Mouse (Mus musculus) CD8-positive naive resting alpha-beta T cell, adult 2 months (primary cell): ENCODE data around the gene Gm5134.
A peak's percentile ranks its signal among the peaks of the same experiment; 100 is the strongest.

Experiments
- DNase-seq, 2 experiments: peaks; one replicate each; pipeline ENCODE4 v3.0.0; 2022; ENCODE audit warnings: low read depth in 2 of 2, low spot score in 2 of 2

Gm5134 gene

DNA sequence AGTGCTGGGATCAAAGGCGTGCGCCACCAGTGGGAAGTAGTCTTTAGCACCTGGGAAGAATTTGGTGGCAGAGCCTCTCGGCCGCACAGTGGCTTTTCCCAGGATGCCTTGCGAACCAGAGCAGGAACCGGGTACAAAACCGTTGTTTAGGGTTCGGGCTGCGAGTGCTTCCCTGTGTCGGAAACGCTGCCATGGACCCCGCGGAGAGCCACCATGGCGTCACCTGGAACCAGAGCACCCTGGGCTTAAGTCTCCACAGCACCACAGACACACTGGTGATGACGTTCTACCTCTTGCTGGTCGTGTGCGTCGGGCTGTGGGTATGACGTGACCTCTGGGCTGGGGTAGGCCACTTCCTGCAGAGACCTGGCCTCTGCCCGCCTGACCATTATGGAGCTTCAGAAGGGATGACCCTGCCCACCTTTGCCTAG lies at the start of gene Gm5134:
TSS of gene Gm5134 (plus strand) at position 134 of the 431 bp plus-strand sequence.
- no peak for DNase-seq

- DNase-seq: no peak
Measured at GRCm38 (mm10) chr10:75906882-75907281, 47.4 kb upstream of the Gm5134 start.

DNA sequence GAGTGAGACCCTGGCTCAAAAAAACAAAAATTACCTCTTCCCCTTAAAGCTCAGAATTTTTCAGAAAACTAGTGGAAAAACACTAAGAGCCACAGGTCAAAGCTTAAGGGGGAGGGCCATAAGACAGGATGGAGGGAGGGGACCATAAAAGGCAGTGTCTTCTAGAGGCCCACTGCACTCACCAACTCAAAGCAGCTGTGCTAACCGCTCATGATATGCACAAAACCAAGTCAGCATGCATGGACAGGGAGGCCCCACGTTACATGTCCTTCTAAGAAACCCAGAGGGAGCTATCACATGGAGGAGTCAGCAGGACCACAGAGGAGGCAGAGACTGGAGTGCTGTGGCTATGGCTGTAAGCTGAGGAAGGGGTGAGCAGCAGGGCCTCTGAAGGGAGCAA lies 43.6 kb upstream of the Gm5134 start:
- no peak for DNase-seq

DNA sequence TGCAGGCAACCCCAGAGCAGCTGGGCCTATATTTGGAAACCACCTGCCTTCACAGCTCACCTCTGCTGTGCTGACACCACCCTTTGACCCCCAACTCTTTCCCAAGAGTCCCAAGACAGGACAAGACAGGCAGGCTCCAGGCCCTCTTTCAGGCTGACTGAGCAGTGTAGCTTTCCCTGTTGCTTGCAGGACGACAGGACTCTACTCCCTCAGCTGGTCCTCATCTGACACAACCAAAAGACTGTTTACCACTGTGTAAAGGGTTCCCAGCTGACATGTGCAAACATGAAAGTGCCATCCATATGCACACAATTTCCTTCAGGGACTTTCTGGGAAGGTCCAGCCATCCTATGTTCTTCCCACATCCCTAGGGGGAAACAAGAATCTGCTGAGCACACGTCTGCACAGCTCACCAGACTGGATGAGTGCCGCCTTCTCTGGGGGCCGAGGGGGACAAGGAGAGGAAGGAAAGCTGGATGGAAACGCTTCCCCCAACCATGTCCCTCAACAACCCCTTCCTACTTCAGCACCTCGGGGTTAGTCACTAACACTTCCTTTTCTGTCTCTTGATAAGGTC lies 41.2 kb upstream of the Gm5134 start:
- DNase-seq: no peak

GRCm38 (mm10) chr10:75915557-75915956 lies 38.8 kb upstream of the Gm5134 start:
- DNase-seq: no peak

- DNase-seq: no peak
Measured at GRCm38 (mm10) chr10:75916840-75917239, 37.5 kb upstream of the Gm5134 start.

DNA sequence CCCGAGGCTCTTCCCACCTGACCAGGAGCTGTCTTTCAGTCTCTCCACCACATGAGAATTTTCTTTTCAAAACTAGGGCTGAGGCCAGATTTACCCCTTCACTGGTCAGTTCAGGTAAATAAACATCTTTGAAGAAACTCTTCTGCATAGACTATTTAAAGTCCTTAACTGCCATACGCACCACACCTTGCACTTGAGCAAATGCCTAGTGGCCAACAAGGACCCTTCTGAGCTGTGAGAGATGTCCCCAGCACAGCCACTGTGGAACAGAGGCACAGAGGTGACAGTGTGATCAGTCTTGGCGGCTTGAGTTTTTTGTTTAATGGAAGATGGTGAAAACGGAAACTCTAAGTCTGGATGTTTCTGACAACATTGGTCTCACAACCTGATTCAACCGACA lies 35.3 kb upstream of the Gm5134 start:
- no peak for DNase-seq

DNA sequence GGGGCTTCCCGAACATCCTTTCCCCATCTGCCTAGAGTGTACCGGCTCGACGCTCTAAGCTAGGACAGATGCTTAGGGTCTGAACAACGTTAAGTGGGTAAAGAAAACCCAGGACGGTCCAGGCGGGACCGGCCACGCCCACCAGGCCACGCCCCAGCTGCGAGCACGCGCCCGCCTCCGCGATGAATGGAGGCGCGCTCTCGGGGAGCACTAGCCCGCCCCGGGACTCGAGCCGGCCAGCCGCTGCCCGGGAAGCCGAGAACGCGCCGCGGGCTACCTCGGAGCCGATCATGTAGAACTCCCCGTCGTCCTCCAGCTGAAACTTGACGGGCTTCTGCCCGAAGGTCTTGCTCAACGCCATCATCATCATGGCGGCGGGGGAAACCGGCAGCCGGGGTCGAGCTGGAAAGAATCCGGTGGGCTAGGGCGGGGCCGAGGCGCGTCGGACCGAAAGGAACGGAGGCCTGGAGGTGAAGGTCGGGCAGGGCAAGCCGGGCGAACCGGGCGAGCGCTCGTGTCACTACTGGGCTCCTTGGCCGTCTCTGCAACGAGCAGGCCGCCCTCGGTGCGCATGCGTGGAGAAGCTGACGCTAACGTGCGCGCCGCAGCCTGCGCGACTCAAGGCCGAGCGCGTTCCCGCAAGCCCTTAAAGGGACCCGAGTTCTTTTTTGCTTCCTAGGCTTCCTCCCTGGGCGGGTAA lies 33.1 kb upstream of the Gm5134 start, which contains the start of gene Smarcb1:
TSS of gene Smarcb1 (minus strand) at position 592 of the 700 bp plus-strand sequence.
- DNase-seq: peak; percentile 88 to 93

GRCm38 (mm10) chr10:75921726-75922560 lies 32.4 kb upstream of the Gm5134 start:
- peak in 1 of 2 experiments; percentile 10 for DNase-seq

DNA sequence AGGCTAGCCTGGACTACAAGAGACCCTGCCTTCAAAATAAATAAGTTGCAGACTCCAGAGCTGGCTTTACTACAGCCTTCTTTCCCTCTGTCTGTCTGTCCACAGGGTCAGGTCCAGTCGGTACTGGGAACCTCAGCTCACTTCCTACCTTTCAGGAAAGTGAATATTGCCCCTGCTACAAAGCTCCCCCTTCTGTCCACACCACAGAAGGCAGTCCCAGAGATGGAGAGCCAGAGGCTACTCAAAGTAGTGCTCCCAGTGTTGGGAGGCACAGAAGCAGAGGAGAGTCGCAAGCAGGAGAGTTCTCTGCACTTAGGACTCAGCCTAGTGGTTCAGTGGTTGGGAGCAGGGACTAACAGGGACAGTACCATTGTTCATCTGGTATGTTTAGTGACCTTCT lies 30.0 kb upstream of the Gm5134 start:
- no peak for DNase-seq

DNA sequence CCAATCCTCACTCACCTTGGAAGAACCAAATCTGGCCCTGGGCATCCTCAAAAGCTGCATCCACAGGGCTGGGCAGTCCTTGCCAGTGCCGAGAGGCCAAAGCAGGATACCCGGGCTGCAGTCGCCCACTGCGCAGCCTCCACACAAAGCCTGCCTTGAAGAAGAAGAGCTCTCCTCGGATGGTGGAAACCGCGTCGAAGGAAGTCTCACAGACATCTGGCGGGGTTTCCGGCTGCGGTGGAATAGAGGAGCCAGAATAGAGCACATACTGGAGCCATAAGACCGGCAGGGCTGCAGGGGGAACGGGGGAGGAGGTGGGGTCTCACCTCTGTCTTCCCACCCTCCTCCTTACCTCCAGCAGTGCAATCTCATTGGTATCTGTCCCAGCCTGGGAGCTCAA lies 27.9 kb upstream of the Gm5134 start:
- DNase-seq: no peak

DNA sequence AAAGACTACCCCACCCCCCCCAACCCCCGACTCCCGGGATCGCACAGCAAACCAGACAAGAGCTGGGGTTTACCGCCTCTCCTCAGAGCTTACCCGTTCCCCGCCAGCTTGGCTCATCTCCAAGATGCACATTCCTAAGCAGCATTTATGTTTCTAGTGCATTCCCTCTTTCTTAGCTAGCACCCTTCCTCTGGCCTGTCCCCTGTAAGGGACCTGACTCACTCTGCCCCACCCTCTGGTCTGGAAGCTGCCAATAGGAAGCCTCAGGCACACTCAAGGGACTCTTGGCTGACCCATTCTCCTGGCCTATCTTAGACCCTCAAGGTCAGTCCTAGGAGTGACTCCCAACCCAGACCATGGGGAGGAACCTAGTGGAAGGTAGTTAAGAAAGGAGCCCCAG lies 24.0 kb upstream of the Gm5134 start:
- no peak for DNase-seq

- DNase-seq: no peak
Measured at GRCm38 (mm10) chr10:75931311-75931710, 23.0 kb upstream of the Gm5134 start.

DNA sequence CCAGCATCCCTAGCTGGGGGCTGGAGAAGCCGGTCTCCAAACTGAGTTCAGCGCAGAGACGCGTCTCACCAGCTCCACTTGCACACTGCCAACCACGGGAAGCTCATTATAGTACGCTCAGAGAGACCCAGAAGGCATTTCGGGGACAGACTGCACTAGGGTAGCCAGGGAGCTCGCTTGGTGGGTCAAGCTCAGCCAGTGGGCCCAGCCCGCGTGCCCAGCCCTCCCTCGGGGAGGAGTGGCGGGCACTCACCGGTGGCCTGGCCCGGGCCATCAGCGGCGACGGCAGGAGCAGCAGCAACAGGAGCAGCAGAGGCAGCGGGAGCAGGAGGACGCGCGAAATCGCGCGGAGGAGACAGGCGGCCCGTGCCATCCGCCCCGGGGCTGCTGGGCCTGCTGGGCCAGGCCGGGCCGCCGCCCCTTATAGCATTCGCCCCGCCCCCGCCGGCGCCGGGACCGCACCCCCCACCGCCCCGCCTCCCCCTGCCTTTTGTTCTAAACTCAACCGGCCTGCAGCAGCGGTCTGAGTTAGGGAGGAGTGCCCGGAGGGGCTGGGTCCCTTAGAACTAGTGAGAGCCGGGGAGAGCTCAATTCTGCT lies 22.1 kb upstream of the Gm5134 start:
- DNase-seq: peak; percentile 18 to 26

- no peak for DNase-seq
Measured at GRCm38 (mm10) chr10:75932891-75933290, 21.4 kb upstream of the Gm5134 start, which contains the start of gene Chchd10. Gene Chchd10, plus strand, starts transcription at chr10:75933130.

GRCm38 (mm10) chr10:75934991-75935390 lies 19.3 kb upstream of the Gm5134 start:
- no peak for DNase-seq

DNA sequence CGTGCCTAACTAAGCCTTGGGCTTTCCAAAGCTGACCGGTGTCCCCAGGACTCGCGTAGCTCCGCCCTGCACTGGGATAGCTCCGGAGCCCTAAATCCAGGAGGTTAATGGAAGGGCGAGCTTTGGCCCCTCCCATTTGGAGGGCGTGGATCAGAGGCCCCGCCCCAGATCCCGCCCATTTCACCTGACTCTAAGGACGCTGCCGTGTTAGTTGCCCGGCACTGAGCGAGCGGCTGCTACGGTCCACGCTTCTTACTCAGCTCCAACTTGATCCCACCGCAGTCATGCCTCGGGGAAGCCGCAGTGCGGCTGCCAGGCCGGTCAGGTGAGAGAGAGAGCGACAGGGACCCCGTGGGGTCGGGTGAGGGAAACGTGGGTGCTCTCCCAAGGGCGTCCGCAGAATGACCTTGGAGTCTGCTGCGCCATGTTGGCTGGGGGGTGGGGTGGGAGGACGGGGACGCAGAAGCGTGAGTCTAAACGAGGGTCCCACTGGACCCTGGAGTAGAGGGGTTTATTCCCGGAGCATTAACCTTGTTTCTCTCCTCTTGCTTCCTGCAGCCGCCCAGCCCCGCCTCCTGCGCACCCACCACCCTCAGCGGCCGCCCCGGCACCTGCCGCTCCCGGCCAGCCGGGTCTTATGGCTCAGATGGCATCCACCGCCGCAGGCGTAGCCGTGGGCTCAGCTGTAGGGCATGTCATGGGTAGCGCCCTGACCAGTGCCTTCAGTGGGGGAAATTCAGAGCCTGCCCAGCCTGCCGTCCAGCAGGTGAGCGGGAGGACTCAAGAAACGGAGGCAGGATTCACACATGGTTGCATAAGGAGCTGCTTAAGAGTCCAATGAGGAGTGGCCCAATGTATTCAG lies 18.4 kb upstream of the Gm5134 start, which contains the start of gene Mmp11:
TSS of gene Mmp11 (minus strand) at position 817 of the 862 bp plus-strand sequence.
- peak; percentile 35 to 64 for DNase-seq

DNA sequence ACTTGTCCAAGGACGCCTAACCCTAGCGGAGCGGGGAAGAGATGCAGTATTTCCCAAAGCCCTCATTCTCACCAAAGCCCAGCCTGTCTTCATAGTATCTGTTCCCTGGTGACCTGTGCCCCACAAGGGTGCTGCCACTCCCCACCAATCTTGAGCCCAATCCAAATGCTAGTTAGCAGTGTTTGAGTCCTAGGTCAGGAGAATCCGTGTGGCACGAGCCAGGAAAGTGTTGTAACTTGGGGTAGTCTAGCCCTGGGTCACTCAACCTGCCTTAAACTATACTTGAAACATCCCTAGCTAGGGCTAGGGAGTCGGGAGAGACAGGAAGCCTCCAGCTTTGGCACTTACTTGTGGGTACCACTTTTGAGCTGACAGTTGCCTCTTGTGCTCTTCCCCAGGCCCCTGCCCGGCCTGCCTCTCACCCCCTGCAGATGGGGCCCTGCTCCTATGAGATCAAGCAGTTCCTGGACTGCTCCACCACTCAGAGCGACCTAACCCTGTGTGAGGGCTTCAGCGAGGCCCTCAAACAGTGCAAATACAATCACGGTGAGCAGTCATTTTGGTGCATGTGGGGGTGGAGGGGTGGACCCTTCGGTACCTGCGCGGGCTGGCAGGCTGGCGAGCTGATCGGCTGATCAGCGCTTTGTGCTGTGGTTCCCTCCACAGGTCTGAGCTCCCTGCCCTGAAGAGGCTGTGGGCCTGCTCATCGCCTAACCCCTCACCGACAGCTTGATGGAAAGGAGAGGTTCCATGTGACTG lies 17.2 kb upstream of the Gm5134 start:
- no peak for DNase-seq

DNA sequence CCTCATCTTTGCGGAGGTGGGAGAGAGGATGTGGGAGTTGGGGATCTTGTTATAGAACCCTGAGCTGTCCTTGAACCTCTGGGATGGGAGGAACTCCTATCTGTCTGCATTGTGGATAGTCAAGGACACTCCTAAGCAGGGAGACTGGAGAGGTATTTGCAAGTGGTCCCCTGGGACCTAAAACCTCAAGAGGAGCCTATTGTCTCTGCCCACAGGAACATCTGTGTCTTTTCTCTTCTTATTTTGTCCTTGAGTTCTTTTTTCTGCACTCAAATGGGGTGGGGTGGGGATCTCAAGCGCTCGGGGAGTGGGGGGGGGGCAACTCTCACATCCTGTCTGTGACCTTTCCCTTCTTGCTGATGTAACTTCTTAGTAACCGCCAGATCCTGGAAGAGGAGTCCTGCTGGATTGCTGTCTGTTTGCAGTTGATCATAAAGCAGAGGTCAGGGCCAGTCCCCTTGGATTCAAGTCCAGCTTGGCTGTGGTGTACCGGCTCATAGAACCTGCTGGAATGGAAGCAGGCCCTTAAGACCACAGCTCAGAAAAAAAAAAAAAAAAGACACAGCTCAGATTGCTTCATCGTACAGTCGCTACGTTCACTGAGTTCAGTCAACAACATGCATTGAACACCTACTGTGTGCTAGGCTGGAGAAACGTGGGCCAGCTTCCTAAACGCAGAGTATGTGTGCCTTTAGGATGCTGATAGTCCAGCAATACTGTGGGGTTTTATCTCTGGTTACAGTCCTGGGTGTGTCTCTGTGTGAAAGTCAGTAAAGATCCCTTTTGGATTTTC lies 16.3 kb upstream of the Gm5134 start:
- no peak for DNase-seq
